Mouse (Mus musculus) ovary, postnatal 14 days (tissue): ENCODE data around the gene Pde4d.

Experiments
- DNase-seq: peaks from one replicate; pipeline ENCODE4 v3.0.0; 2022; ENCODE audit warnings: low spot score

Pde4d gene

GRCm38 (mm10) chr13:109568638-109569468 is 1119.1 kb downstream of the Pde4d start:
- DNase-seq, result no peak

- DNase-seq, result no peak
Measured at GRCm38 (mm10) chr13:109569491-109569890, 1119.7 kb downstream of the Pde4d start.

- no peak for DNase-seq
Measured at GRCm38 (mm10) chr13:109576725-109577124, 1127.0 kb downstream of the Pde4d start.

- no peak for DNase-seq
Measured at GRCm38 (mm10) chr13:109577454-109577853, 1127.7 kb downstream of the Pde4d start.

- no peak for DNase-seq
Measured at GRCm38 (mm10) chr13:109577901-109578300, 1128.2 kb downstream of the Pde4d start.

- DNase-seq, result no peak
Measured at GRCm38 (mm10) chr13:109581284-109582070, 1131.7 kb downstream of the Pde4d start.

- no peak for DNase-seq
Measured at GRCm38 (mm10) chr13:109590048-109590447, 1140.3 kb downstream of the Pde4d start.

GRCm38 (mm10) chr13:109592192-109592797 is 1142.5 kb downstream of the Pde4d start:
- DNase-seq, result no peak

GRCm38 (mm10) chr13:109599711-109600110 is 1150.0 kb downstream of the Pde4d start:
- DNase-seq, result no peak

- DNase-seq, result no peak
Measured at GRCm38 (mm10) chr13:109604017-109604416, 1154.3 kb downstream of the Pde4d start.

GRCm38 (mm10) chr13:109605140-109605539 is 1155.4 kb downstream of the Pde4d start:
- DNase-seq, result no peak

- DNase-seq, result no peak
Measured at GRCm38 (mm10) chr13:109609106-109609804, 1159.5 kb downstream of the Pde4d start.

- peak; percentile 28 for DNase-seq
Measured at GRCm38 (mm10) chr13:109609805-109610187, 1160.0 kb downstream of the Pde4d start.

GRCm38 (mm10) chr13:109610772-109611171 is 1161.0 kb downstream of the Pde4d start:
- DNase-seq, result no peak

GRCm38 (mm10) chr13:109615213-109615784 is 1165.6 kb downstream of the Pde4d start:
- DNase-seq, result no peak

- peak; percentile 6 for DNase-seq
Measured at GRCm38 (mm10) chr13:109615785-109616281, 1166.1 kb downstream of the Pde4d start.

GRCm38 (mm10) chr13:109619158-109619657 is 1169.5 kb downstream of the Pde4d start:
- DNase-seq, result no peak

GRCm38 (mm10) chr13:109622207-109622606 is 1172.5 kb downstream of the Pde4d start:
- no peak for DNase-seq

- no peak for DNase-seq
Measured at GRCm38 (mm10) chr13:109623201-109623600, 1173.5 kb downstream of the Pde4d start.

GRCm38 (mm10) chr13:109624772-109625349 is 1175.1 kb downstream of the Pde4d start:
- DNase-seq, result no peak
